Mouse (Mus musculus) spleen, adult 18-20 months (tissue): ENCODE data around the gene Nek10.
"Not testable (repeated sequence)": the region's sequence is repeated elsewhere in the genome, so short reads cannot be mapped to it uniquely, and the experiment has no call there.

Experiments used
- DNase-seq, 2 experiments: peaks; one replicate each; pipeline ENCODE4 v3.0.0; 2022; ENCODE audit warnings: mixed read lengths in 2 of 2

Gene Nek10

GRCm38 (mm10) chr14:15011408-15011807 is 208.2 kb downstream of the Nek10 start:
- DNase-seq: no peak

GRCm38 (mm10) chr14:15014799-15015198 is 211.6 kb downstream of the Nek10 start:
- DNase-seq: no peak

GRCm38 (mm10) chr14:15030626-15031025 is 227.4 kb downstream of the Nek10 start:
- DNase-seq: not testable (repeated sequence)

GRCm38 (mm10) chr14:15034638-15035037 is 231.4 kb downstream of the Nek10 start:
- DNase-seq: not testable (repeated sequence)

GRCm38 (mm10) chr14:15048186-15048585 is 245.0 kb downstream of the Nek10 start:
- no peak for DNase-seq

GRCm38 (mm10) chr14:15061496-15061895 is 258.3 kb downstream of the Nek10 start:
- no peak for DNase-seq
